Mouse (Mus musculus) testis, adult 2 months (tissue): Measurements from ENCODE around the gene Gm49601. TPM values are rescaled to one million over a fixed set of nuclear protein-coding genes. Genes with fewer than 3 reads are reported as not detected.
A peak's percentile ranks its signal among the peaks of the same experiment; 100 is the strongest.

Experiments
- H3K27ac ChIP-seq: fragments of 200-500 bp; 2 replicates; pipeline ENCODE4 v1.5.1; 2012; ENCODE audit warnings: low read depth, low read length; ENCODE audit not compliant: control insufficient read depth, insufficient read depth
- H3K27me3 ChIP-seq: fragments of 200-500 bp; 2 replicates; pipeline ENCODE4 v1.6.1; 2012; ENCODE audit warnings: mild to moderate bottlenecking, low read length, moderate library complexity; ENCODE audit not compliant: control insufficient read depth, insufficient read depth
- H3K36me3 ChIP-seq: fragments of 200-500 bp; 2 replicates; pipeline ENCODE4 v1.6.1; 2012; ENCODE audit warnings: mild to moderate bottlenecking, low read length; ENCODE audit not compliant: control insufficient read depth, insufficient read depth
- H3K4me1 ChIP-seq: fragments of 200-500 bp; 2 replicates; pipeline ENCODE4 v1.6.1; 2012; ENCODE audit warnings: low read length; ENCODE audit not compliant: control insufficient read depth, insufficient read depth
- H3K4me3 ChIP-seq: fragments of 200-500 bp; 2 replicates; pipeline ENCODE4 v1.5.1; 2012; ENCODE audit warnings: low read depth, mild to moderate bottlenecking, low read length, moderate library complexity, mixed read lengths; ENCODE audit not compliant: control insufficient read depth
- CTCF ChIP-seq: fragments of 200-500 bp; IDR thresholded peaks from 2 replicates; pipeline ENCODE4 v1.5.1; 2012; ENCODE audit warnings: low read depth, mild to moderate bottlenecking, inconsistent platforms, low read length, moderate library complexity; ENCODE audit not compliant: control insufficient read depth, insufficient read depth, insufficient replicate concordance
- POLR2A ChIP-seq: fragments of 200-500 bp; IDR thresholded peaks from 2 replicates; pipeline ENCODE4 v1.6.1; 2012; ENCODE audit warnings: low read depth, mild to moderate bottlenecking, inconsistent platforms, low read length, moderate library complexity; ENCODE audit not compliant: control insufficient read depth
- polyA plus RNA-seq: library from polyadenylated mRNA; depleted of rRNA; stranded (reverse); fragments of >200 nt; gene quantifications from 2 replicates; pipeline ENCODE4 v1.2.3, GENCODE M21; 2012

Gene Gm49601
- polyA plus RNA-seq, 1 experiment = 9.5 TPM

GRCm38 (mm10) chr16:18628948-18629340, 2.7 kb upstream of the Gm49601 start:
- Histone ChIP-seq H3K4me3 (peak overlapping the region; percentile 90), H3K27ac (no peak overlapping the region), H3K27me3 (no peaks in the 10 kb centered on the region), H3K4me1 (peaks cover 37% of the 10 kb centered on the region), H3K36me3 (no peaks in the 10 kb centered on the region)
- TF ChIP-seq POLR2A = no peak
- no peak for TF ChIP-seq CTCF

- TF ChIP-seq CTCF (no peak), POLR2A (no peak)
- Histone ChIP-seq H3K4me3 (no peak overlapping the region), H3K36me3 (no peaks in the 10 kb centered on the region), H3K4me1 (peaks cover 37% of the 10 kb centered on the region), H3K27ac (no peak overlapping the region), H3K27me3 (no peaks in the 10 kb centered on the region)
These were observed 2.1 kb upstream of the Gm49601 start for GRCm38 (mm10) chr16:18628206-18628947.

DNA sequence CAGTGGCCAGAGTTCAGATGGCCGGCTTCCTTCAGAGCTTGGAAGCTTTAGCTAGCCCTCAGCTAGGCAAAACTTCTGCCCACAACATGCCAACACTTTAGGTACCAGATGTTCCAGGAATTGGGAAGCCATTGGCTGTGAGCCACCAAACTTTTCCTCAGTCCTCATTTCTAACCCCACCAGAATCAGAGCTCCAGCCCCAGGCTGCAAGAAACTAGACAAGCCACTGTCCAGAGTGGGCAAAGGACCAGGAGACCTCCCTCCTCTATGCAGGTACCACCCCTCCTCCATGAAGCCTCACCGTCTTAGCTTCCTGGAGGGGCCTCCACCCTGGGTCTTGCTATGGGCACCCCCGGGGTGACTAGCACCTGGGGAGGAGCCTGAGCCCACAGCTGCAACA, 936 bp upstream of the Gm49601 start:
- Histone ChIP-seq H3K4me1 (peaks cover 40% of the 10 kb centered on the region), H3K27ac (no peak overlapping the region), H3K27me3 (no peaks in the 10 kb centered on the region), H3K36me3 (no peaks in the 10 kb centered on the region), H3K4me3 (no peak overlapping the region)
- TF ChIP-seq POLR2A = no peak
- no peak for TF ChIP-seq CTCF

GRCm38 (mm10) chr16:18625791-18626311, 376 bp downstream of the Gm49601 start:
- Histone ChIP-seq H3K4me1 (peaks cover 53% of the 10 kb centered on the region), H3K27ac (peak overlapping the region; percentile 32; the same call in 1 of the 2 replicates), H3K27me3 (no peaks in the 10 kb centered on the region), H3K36me3 (no peaks in the 10 kb centered on the region), H3K4me3 (peak overlapping the region; percentile 84)
- no peak for TF ChIP-seq POLR2A
- 0 out of 2 replicates have a peak, but pooled peaks have one; percentile 0 for TF ChIP-seq CTCF

DNA sequence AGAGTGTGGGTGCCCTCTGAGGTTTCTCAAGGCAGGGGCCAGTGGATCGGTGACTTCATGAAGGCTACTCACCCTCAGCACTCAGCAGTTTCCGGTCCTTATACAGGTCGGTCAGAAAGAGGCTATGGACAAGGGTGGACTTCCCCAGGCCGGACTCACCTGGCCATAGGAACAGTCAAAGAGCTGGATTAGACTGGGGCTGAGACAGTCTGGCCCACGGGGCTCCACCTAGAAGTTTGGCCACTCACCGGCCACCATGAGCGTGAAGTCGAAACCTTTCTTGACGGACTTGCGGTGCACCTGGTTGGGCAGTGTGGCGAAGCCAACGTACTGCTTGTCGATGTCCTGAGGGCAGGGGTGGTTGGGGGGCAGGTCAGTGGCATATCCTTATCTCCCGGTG, 1.1 kb downstream of the Gm49601 start:
- Histone ChIP-seq H3K4me3 (peak overlapping the region; percentile 7; the same call in 1 of the 2 replicates), H3K36me3 (no peaks in the 10 kb centered on the region), H3K4me1 (peaks cover 57% of the 10 kb centered on the region), H3K27me3 (no peaks in the 10 kb centered on the region), H3K27ac (no peak overlapping the region)
- no peak for TF ChIP-seq POLR2A
- TF ChIP-seq CTCF = no peak

DNA sequence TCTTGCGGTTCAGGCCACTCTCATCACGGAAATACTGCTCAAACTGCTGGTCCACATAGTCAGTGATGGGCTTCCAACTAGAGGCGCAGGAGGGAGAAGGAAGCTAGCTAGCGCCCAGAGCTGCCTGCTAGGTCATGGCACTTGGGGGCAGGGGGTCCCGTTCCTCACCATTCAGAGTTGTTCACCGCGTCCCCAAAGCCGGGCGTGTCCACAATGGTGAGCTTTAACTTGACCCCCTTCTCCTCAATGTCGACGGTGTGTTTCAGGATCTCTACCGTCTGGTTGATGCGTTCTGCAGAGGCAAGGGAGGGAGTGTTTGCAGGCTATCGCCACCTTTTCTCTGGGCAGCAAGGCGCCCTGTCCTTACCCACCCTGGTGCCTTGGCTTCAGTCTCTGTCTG, 1.6 kb downstream of the Gm49601 start:
- H3K27ac ChIP-seq = no peak overlapping the region
- H3K36me3 ChIP-seq = no peaks in the 10 kb centered on the region
- H3K27me3 ChIP-seq = no peaks in the 10 kb centered on the region
- H3K4me3 ChIP-seq = no peak overlapping the region
- no peak for TF ChIP-seq CTCF
- no peak for TF ChIP-seq POLR2A
- peaks cover 57% of the 10 kb centered on the region for H3K4me1 ChIP-seq

DNA sequence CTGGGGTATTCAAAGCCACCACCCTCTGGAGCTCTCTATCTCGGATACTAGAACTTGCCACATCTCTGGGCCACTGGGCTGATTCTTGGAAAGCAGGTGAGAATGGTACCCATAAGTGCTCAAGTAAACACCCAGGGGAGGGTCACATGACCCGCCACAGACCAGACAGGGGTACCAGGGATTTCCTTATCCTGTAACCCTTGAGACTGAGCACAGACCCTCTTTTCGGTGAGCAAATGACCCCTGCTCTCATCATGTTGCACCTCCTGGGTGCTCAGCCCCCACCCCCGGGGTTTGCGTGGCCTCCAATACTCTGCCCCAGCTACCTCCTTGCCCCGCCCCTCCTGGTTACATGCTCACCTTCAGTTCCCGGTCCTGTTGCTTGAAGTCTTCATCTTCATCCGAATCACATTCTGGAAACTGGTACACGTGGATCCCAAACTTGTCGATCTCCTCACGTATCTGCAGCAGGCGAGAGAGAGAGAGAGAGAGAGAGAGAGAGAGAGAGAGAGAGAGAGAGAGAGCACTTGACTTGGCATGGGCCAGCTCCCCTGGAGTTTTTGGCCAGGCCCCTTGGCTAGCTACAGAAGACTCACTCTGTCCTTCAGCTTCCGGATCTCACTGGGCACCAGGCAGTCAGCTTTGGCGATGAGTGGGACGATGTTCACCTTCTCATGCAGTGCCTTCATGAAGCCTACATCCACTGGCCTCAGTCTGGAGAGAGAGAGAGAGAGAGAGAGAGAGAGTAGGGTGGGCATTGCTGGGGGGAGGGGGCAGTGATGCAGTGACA, 2.3 kb downstream of the Gm49601 start:
- TF ChIP-seq CTCF = no peak
- TF ChIP-seq POLR2A = no peak
- no peak overlapping the region for H3K27ac ChIP-seq
- no peaks in the 10 kb centered on the region for H3K36me3 ChIP-seq
- no peaks in the 10 kb centered on the region for H3K27me3 ChIP-seq
- H3K4me1 ChIP-seq = peaks cover 52% of the 10 kb centered on the region
- no peak overlapping the region for H3K4me3 ChIP-seq
